Mouse (Mus musculus): ENCODE results near the gene Slc25a13. TPM values are rescaled to one million over a fixed set of nuclear protein-coding genes. Genes with fewer than 3 reads are reported as not detected.
A peak's percentile ranks its signal among the peaks of the same experiment; 100 is the strongest.

Slc25a13 gene
- total RNA-seq, 2 experiments from 2014 or later: 3.5 to 5.4 TPM

DNA sequence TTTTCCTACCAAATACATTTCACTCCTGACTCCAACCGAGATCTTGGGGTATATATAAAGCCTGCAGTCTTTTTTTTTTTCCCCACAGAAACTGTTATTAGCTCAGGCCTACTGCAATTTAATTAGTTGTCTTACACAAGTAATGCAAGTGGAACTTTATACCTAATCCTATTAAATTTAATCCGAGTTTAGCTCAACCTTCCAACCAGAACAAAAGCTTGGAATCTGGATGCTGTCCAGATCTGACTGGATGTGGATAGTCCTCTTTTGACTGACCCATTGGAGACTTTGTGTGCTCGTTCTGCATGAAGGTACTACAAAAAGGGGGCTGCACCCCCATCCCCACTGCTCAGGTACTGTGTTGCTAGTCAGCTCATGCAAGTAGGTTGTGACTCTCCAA is 163.0 kb downstream of the Slc25a13 start:
- no peak for DNase-seq (ENCODE audit: low spot score in 2 of 2)

DNA sequence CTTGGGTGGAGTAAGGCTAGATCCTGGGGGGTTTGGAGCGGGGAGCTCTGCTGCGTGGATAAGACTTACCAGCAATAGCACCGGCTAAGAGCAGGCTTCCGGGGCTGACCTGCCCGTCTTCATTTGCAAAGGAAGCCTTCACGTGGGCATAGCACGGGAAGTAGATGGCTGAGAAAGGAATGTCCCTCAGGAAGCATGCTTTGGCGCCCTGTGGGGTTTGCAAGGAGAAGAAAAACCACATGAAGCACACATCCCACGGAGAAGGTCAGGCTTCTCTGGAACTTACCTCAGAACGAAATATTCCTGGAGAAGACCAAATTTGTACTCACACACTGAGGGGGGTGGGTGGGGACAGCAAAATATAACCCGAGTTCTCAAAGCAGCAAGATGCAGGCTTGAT is 164.3 kb downstream of the Slc25a13 start:
- DNase-seq (ENCODE audit: low spot score in 2 of 2): no peak

DNA sequence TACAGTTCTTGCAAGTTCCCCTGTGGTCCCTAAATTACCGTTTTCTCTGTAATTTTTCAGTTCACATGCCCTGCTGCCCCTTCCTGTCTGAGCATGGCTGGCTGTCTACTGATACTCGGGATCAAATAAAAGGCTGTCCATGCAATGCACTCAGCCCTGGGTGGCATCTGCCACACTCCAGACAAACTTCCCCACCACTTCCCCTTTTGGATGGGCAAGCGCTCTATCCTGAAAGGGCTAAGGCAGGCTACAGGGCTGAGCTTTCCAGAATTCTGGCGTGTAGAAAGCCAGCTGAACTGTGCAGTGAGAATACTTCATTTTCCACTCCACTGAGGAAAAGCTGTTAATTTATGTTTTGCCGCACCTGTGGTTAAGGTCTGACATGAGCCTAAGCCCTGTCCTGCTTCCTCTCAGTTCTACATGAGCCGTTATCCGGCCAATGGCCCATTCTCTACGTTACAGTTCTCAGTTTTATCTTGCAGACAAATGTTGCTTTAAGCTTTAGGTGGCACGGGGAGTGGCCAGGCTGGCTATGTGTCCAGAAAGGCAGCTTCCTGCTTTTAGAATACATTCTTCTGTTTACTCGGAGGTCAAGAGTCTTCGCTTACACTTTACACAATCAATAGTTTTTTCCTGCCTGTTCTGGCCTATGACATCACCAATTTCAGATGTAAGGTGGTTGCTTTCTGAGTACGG is 170.1 kb downstream of the Slc25a13 start:
- no peak for DNase-seq (ENCODE audit: low spot score in 2 of 2)

DNA sequence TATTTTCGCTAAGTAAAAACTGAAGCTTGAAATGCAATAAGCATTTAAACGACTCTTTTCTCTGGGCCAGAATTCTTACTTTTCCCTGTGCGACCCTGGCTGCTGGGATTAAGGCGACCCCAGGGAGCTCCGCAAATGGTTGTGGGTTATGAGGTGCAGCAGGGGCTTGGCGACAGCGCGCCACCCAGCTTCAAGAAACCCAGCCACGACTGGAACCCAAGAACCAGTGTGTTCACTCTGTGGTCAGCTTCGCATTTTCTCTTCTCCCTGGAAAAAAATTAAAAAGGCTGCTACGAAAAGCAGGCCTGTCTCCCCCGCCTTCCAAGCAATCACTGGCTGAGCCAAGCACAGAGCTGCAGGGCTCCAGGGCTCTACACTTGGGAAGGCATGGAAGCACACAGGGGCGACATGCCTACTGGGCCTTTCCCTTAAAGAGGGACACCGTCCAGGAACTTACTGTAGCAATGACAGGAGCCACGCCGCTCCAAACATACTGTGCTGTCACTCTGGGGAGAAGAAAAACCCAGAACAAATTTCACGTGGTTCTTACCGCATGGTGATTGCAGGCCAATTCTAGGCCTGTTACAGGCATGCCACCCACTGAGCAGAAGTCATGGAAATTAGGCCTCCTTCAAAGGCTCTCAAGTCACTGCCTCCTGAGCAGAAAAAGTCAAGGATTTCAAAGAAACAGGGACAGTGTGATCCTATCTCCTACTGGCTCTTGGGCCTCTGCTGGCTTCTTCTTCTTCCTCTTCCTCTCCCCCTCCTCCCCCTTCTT is 178.0 kb downstream of the Slc25a13 start:
- no peak for DNase-seq (ENCODE audit: low spot score in 2 of 2)

DNA sequence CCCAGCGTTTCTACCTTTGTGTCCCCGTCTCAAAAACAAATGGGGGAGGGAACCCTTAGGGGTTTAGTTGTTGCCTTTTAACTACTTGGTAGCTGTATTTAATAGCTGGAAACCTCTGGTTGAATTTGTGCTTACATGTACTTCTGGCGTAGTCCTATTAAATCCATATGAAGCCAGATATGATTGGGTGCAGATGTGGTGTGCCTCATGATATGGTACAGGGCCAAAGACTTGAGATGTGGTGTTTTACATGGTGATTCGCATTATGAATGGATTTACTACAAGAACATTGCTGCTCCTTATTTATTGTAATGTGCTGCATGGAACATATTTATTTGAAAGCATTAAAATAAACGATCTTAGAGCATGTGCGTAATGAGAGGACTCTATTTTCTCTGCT is 189.3 kb downstream of the Slc25a13 start:
- DNase-seq (ENCODE audit: low spot score in 2 of 2): no peak

DNA sequence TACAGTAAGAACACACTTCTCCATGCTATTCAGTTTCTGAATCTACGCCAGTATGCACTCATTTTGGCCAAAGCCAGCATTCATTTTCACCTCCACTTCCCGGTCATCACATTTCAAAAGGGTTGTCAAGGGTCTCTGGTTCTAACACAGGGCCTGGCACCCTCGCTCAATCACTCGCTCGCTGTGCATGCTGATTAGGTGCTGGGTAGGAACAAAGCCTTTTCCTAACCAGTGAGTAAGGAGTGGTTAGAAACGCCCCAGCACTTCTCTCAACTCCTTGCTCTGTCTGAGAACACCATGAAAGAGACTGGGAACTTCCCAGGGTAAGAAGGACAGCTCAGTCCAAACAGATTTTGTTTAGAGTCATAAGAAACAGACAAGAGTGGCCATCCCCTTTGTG is 193.0 kb downstream of the Slc25a13 start:
- DNase-seq (ENCODE audit: low spot score in 2 of 2): no peak

DNA sequence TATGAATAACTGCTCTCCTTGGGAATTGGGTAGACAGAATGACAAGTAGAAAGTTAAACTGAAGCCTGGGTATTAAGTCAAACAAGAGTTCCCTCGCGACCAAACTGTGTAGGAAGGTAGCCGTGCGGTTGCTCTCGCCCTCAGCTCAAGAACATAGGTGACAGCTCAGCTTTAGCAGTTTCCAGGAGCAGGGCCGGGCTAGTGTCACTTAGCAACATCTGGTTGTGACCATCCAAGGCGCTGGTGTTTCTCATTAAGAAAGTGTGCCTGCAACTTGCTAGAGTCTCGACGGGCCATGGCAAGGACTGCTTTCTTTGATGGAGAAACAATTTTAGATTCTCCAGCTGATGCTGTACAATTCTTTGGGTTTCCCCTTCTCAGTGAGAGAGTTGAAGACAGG is 200.0 kb downstream of the Slc25a13 start:
- DNase-seq (ENCODE audit: low spot score in 2 of 2): no peak

DNA sequence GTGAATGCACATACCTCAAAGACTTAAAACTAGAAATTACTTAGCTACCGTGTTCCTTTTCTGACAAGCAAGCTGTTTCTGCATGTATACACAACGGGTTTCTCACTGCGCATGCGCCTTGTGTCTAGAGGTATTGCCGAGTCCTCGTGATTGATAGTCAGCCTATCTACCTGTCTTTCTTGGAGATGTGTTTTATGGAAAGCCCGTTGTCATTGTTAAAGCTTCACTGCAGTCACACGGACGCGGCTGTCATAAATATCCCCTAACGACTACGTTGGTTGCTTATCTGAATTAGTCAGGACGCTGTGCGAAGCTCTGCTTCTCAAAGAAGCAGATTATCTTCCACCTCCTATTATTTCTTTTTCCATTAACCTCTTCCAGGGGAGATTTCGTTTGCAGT is 201.4 kb downstream of the Slc25a13 start:
- no peak for DNase-seq (ENCODE audit: low spot score in 2 of 2)

DNA sequence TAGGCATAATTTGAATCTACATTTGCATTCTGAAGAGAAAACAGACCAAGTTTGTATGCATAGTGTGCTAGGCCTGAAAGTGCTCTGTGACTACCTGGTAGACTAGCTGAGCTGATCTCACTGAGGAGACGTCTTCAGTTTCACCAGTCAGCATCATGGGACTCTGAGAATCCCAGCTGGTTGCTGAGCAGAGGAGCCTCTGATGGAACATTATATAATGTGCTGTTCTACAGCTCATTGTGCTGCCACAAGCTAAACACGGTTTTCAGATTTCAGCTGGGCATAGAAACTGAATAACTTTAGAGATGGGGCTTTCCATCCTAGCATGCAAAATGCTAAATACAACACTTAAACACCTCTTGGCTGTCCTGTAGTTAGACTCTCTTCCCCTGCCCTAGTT is 205.6 kb downstream of the Slc25a13 start:
- peak in 1 of 2 experiments; percentile 30 for DNase-seq (ENCODE audit: low spot score in 2 of 2)

DNA sequence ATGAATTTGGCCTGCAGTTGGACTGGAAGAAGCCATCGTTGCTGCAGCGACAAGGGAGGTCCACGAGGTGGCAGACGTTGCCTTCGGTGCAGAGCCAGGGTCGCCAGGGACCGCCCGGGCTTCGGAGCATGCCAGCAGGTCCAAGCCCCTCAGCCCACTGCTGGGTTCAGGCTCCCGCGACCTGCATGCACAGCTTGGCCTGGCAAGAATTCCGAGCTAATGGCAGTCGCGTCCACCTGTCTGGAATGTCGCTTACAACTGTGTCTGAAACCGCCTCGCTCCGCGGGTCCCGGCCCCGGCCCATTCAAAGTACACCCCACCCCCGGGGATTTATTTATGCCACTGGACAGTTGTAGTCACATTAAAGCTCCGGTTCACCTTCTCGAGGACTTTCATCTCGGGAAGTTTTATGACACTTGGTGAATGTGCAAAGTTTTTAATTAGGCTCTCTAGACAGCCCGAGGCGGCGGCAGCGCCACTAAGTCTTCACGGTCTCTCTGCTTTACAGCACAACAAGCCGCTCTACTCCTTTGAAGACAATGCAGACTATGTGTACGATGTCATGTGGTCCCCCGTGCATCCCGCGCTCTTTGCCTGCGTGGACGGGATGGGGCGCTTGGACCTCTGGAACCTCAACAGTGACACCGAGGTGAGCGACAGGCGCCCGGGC is 211.1 kb downstream of the Slc25a13 start:
- DNase-seq (ENCODE audit: low spot score in 2 of 2): peak; percentile 53 to 79

DNA sequence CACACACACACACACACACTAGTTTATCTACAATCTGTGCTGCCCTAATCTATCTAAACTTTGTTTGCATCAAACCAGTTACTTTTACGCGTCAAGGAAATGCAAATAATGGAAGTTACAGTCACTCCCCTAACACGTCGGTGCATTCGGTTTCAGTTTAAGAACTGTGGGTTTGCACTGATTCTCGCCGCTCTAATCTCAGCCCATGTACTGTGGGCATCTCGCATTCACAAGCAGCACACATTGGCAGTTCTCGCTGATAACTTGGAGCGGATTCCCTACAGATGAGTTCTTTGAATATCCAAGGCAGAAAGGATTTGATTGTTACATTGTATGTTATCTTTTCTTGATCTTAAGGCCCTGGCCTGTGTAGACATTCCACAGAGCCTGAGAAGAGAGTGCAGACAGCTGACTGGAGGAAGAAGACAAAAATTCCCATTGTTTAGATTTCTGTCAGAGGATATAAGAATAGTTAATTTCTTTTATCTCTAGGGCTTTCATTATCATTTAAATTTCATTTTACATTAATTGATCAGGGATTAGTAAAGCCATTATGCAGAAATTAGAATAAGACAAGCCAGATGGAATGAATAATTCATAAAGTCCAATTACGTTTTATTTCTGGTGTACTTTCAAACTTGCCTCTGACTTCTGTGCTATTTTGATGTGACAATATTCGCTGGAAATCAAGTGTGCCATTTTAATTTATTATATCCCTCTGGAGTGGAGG is 212.1 kb downstream of the Slc25a13 start:
- no peak for DNase-seq (ENCODE audit: low spot score in 2 of 2)

DNA sequence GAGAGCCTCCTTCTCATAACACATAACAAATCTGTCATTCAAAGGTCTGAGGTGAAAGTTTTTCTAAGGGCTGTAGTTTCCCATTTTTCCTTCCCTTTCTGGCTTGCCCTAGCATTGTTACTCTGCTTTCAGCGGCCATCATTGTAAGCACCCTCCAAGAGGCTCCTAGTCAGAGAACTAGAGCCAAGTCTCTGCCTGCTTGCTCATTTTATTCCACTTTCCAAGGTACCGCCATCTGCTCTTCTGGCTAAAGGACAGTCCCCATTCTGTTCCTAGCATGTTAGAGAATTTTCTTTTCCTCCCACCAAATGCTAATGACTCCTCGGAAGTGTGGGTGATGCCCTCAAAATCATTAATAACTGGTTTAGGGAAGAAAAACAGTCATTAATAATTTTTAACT is 214.9 kb downstream of the Slc25a13 start:
- no peak for DNase-seq (ENCODE audit: low spot score in 2 of 2)

DNA sequence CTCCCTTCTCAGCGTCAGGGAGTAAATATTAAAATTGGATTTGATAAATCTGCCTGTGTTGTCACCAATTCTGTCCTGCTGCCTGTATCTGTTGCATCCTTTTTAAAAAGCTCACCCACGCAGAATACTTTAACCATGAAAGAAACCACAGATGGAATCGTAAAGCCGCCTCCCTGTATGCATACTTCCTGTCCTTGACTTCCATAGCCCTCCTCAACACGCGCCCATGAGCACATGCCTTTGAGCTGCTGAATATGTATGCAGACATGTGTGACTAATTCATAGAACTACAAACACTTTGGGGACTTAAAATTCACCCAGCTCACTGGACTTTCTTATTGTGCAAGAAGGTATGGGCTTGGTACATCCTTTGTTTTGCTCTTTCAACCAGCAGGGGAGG is 219.4 kb downstream of the Slc25a13 start:
- peak in 1 of 2 experiments; percentile 17 for DNase-seq (ENCODE audit: low spot score in 2 of 2)

DNA sequence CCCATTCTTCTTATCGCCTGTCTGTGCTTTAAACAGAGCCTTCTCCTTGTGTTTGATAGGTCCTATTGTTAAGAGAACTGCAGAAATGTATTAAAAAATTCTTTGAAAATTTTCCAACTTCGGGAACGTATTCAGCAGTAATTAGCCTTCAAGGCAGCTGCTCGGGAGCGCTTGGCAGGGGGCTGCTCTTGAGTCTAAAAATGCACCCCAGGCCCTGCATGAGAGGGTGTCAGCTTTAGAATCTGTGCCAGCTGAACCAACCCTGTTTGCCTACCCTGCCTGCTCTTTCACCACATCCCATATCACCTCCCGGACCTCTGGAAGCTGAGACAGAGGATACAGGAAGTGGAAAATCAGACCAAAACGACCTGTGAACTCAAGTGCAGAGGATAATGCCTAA is 223.9 kb downstream of the Slc25a13 start:
- DNase-seq (ENCODE audit: low spot score in 2 of 2): no peak

DNA sequence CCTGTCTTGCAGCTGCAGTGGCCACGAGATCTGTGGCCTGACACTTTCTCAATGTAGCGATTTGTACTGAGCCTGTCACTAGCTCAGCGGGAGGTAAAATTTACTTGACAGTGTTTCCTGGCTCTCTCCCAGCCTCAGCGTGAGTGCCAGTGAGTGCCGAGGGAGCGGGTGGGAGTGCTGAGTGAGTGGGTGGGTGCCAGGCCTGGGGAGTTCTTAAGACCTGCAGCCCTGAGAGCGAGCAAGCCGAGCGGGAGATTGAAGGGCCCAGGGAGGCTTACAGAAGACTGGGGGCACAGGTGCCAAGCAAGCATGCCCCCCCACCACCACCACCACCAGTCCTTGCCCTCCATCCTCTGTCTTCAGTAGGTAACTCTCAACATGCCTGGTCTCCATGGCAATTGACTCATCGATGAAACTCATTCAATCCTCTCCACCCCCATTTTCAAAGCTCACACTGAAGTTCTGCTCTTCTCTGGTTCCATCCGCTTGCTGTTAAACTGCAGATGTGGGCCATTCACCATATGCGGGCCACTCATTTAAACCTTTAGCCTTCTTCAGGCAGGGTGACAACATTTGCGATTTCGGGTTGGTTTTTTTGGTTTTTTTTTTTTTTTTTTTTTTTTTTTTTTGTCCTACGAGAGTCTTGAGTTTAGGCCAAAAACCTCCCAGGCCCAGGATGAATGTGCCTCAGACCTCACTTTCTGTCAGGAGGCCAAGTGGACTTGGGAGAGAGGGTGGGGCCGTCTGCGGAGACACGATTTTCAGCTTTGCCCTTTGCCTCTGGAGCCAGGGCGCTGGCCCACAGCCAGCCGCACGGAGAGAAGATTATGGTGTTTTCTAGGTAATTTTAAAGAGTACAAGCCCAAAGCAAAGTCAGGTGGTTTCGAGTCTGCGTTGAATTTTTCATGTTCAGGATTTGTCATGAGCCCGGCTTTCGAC is 224.9 kb downstream of the Slc25a13 start:
- DNase-seq (ENCODE audit: low spot score in 2 of 2): peak; percentile 62 to 77

DNA sequence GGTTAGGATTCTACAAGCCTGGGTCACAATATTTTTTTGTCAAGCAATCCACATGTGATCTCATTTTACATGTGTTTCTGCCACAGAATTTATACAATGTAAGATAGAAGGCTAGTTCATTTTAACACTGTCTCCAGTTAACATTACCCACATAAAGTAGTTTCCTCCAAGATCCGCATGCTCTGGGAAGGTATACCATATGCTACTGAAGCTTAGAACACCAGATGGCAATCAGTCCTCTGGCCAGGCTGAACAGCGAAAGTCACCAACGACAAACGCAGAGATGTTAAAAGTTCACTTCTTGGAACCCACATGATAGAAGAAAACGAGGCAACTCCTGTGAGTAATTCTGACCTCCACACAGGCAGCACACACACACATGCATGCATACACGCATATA is 225.7 kb downstream of the Slc25a13 start:
- no peak for DNase-seq (ENCODE audit: low spot score in 2 of 2)
